Mouse (Mus musculus): ENCODE results near the gene Gpr143. TPM values are rescaled to one million over a fixed set of nuclear protein-coding genes. Genes with fewer than 3 reads are reported as not detected.

Gene Gpr143
- 0.18 TPM in 1 of 2 replicates, not detected in the other for polyA plus RNA-seq (2014; fragmentation: Nextera tagmentation; extraction: Ambion mirVana)

GRCm38 (mm10) chrX:152781720-152782403 is at the start of gene Gpr143:
TSS of gene Gpr143 (plus strand) at chrX:152781921.
- WGBS = 24% methylated on average over 26 of the region's 26 CpGs
- peak; percentile 42; the same call in 1 of the 2 replicates for ATAC-seq (ENCODE audit: low FRiP score)
- H3K4me2 ChIP-seq = peak within 1 kb of the TSS; percentile 42
- H3K27ac ChIP-seq (ENCODE audit: low read depth, low read length) = no peak within 1 kb of the TSS
- DNase-seq (ENCODE audit: low spot score, missing footprints) = peak; percentile 82
- no peaks in the 10 kb centered on the region for H3K36me3 ChIP-seq (ENCODE audit: control insufficient read depth, insufficient read depth, low read length)
- H3K4me1 ChIP-seq (ENCODE audit: control insufficient read depth, insufficient read depth, low read length) = no peaks in the 10 kb centered on the region
- H3K9me3 ChIP-seq (ENCODE audit: control insufficient read depth, low read length) = no peaks in the 10 kb centered on the region
- peak within 1 kb of the TSS; percentile 10; the same call in 1 of the 2 replicates for H3K4me3 ChIP-seq (ENCODE audit: low read depth, low read length)
- no peak within 1 kb of the TSS for H3K9ac ChIP-seq (ENCODE audit: low read length)
- peaks cover 9% of the 10 kb centered on the region for H3K27me3 ChIP-seq (ENCODE audit: control insufficient read depth, insufficient read depth, low read length)

GRCm38 (mm10) chrX:152735283-152735682 is 46.4 kb upstream of the Gpr143 start:
- Histone ChIP-seq H3K9ac (ENCODE audit: low read length) (no peak overlapping the region), H3K4me2 (no peak overlapping the region), H3K4me1 (ENCODE audit: control insufficient read depth, insufficient read depth, low read length) (no peaks in the 10 kb centered on the region), H3K27me3 (ENCODE audit: control insufficient read depth, insufficient read depth, low read length) (peaks cover 20% of the 10 kb centered on the region), H3K27ac (ENCODE audit: low read depth, low read length) (no peak overlapping the region), H3K9me3 (ENCODE audit: control insufficient read depth, low read length) (no peaks in the 10 kb centered on the region), H3K4me3 (ENCODE audit: low read depth, low read length) (no peak overlapping the region), H3K36me3 (ENCODE audit: control insufficient read depth, insufficient read depth, low read length) (no peaks in the 10 kb centered on the region)
- DNase-seq (ENCODE audit: low spot score, missing footprints) (no peak), ATAC-seq (ENCODE audit: low FRiP score) (no peak)

- no peak overlapping the region for H3K4me2 ChIP-seq
- H3K4me1 ChIP-seq (ENCODE audit: control insufficient read depth, insufficient read depth, low read length) = no peaks in the 10 kb centered on the region
- H3K9me3 ChIP-seq (ENCODE audit: control insufficient read depth, low read length) = no peaks in the 10 kb centered on the region
- 64% methylated on average over 2 of the region's 2 CpGs for WGBS
- H3K36me3 ChIP-seq (ENCODE audit: control insufficient read depth, insufficient read depth, low read length) = no peaks in the 10 kb centered on the region
- no peak overlapping the region for H3K9ac ChIP-seq (ENCODE audit: low read length)
- DNase-seq (ENCODE audit: low spot score, missing footprints) (no peak), ATAC-seq (ENCODE audit: low FRiP score) (no peak)
- no peak overlapping the region for H3K4me3 ChIP-seq (ENCODE audit: low read depth, low read length)
- H3K27me3 ChIP-seq (ENCODE audit: control insufficient read depth, insufficient read depth, low read length) = peaks cover 16% of the 10 kb centered on the region
- H3K27ac ChIP-seq (ENCODE audit: low read depth, low read length) = no peak overlapping the region
Measured at GRCm38 (mm10) chrX:152738191-152738590, 43.5 kb upstream of the Gpr143 start.

- H3K27me3 ChIP-seq (ENCODE audit: control insufficient read depth, insufficient read depth, low read length) = peaks cover 18% of the 10 kb centered on the region
- no peak overlapping the region for H3K9ac ChIP-seq (ENCODE audit: low read length)
- H3K4me2 ChIP-seq = no peak overlapping the region
- ATAC-seq (ENCODE audit: low FRiP score) = no peak
- WGBS = 70% methylated on average over 4 of the region's 4 CpGs
- H3K27ac ChIP-seq (ENCODE audit: low read depth, low read length) = no peak overlapping the region
- no peak overlapping the region for H3K4me3 ChIP-seq (ENCODE audit: low read depth, low read length)
- H3K36me3 ChIP-seq (ENCODE audit: control insufficient read depth, insufficient read depth, low read length) = no peaks in the 10 kb centered on the region
- DNase-seq (ENCODE audit: low spot score, missing footprints) = no peak
- H3K4me1 ChIP-seq (ENCODE audit: control insufficient read depth, insufficient read depth, low read length) = no peaks in the 10 kb centered on the region
- H3K9me3 ChIP-seq (ENCODE audit: control insufficient read depth, low read length) = no peaks in the 10 kb centered on the region
Measured at GRCm38 (mm10) chrX:152738759-152739368, 42.9 kb upstream of the Gpr143 start.

GRCm38 (mm10) chrX:152743642-152744041 is 38.1 kb upstream of the Gpr143 start:
- Histone ChIP-seq H3K4me2 (no peak overlapping the region), H3K4me3 (ENCODE audit: low read depth, low read length) (no peak overlapping the region), H3K9me3 (ENCODE audit: control insufficient read depth, low read length) (no peaks in the 10 kb centered on the region), H3K27ac (ENCODE audit: low read depth, low read length) (no peak overlapping the region), H3K36me3 (ENCODE audit: control insufficient read depth, insufficient read depth, low read length) (no peaks in the 10 kb centered on the region), H3K4me1 (ENCODE audit: control insufficient read depth, insufficient read depth, low read length) (no peaks in the 10 kb centered on the region), H3K9ac (ENCODE audit: low read length) (no peak overlapping the region), H3K27me3 (ENCODE audit: control insufficient read depth, insufficient read depth, low read length) (peaks cover 27% of the 10 kb centered on the region)
- ATAC-seq (ENCODE audit: low FRiP score) = no peak
- DNase-seq (ENCODE audit: low spot score, missing footprints) = no peak

GRCm38 (mm10) chrX:152745925-152746324 is 35.8 kb upstream of the Gpr143 start:
- Histone ChIP-seq H3K27me3 (ENCODE audit: control insufficient read depth, insufficient read depth, low read length) (peaks cover 13% of the 10 kb centered on the region), H3K9ac (ENCODE audit: low read length) (no peak overlapping the region), H3K9me3 (ENCODE audit: control insufficient read depth, low read length) (no peaks in the 10 kb centered on the region), H3K36me3 (ENCODE audit: control insufficient read depth, insufficient read depth, low read length) (no peaks in the 10 kb centered on the region), H3K4me2 (no peak overlapping the region), H3K27ac (ENCODE audit: low read depth, low read length) (no peak overlapping the region), H3K4me1 (ENCODE audit: control insufficient read depth, insufficient read depth, low read length) (no peaks in the 10 kb centered on the region), H3K4me3 (ENCODE audit: low read depth, low read length) (no peak overlapping the region)
- DNase-seq (ENCODE audit: low spot score, missing footprints) (no peak), ATAC-seq (ENCODE audit: low FRiP score) (no peak)
- 76% methylated on average over 2 of the region's 2 CpGs for WGBS

GRCm38 (mm10) chrX:152755819-152756218 is 25.9 kb upstream of the Gpr143 start:
- Histone ChIP-seq H3K4me3 (ENCODE audit: low read depth, low read length) (no peak overlapping the region), H3K4me1 (ENCODE audit: control insufficient read depth, insufficient read depth, low read length) (no peaks in the 10 kb centered on the region), H3K36me3 (ENCODE audit: control insufficient read depth, insufficient read depth, low read length) (no peaks in the 10 kb centered on the region), H3K9ac (ENCODE audit: low read length) (no peak overlapping the region), H3K27me3 (ENCODE audit: control insufficient read depth, insufficient read depth, low read length) (no peaks in the 10 kb centered on the region; the same call in 1 of the 2 replicates), H3K4me2 (no peak overlapping the region), H3K9me3 (ENCODE audit: control insufficient read depth, low read length) (no peaks in the 10 kb centered on the region), H3K27ac (ENCODE audit: low read depth, low read length) (no peak overlapping the region)
- DNase-seq (ENCODE audit: low spot score, missing footprints) (no peak), ATAC-seq (ENCODE audit: low FRiP score) (no peak)
- WGBS = 92% methylated on average over 1 of the region's 1 CpGs

GRCm38 (mm10) chrX:152756293-152756692 is 25.4 kb upstream of the Gpr143 start:
- Histone ChIP-seq H3K4me3 (ENCODE audit: low read depth, low read length) (no peak overlapping the region), H3K9me3 (ENCODE audit: control insufficient read depth, low read length) (no peaks in the 10 kb centered on the region), H3K9ac (ENCODE audit: low read length) (no peak overlapping the region), H3K4me2 (no peak overlapping the region), H3K27ac (ENCODE audit: low read depth, low read length) (no peak overlapping the region), H3K27me3 (ENCODE audit: control insufficient read depth, insufficient read depth, low read length) (no peaks in the 10 kb centered on the region; the same call in 1 of the 2 replicates), H3K36me3 (ENCODE audit: control insufficient read depth, insufficient read depth, low read length) (no peaks in the 10 kb centered on the region), H3K4me1 (ENCODE audit: control insufficient read depth, insufficient read depth, low read length) (no peaks in the 10 kb centered on the region)
- 92% methylated on average over 5 of the region's 5 CpGs for whole genome bisulfite sequencing
- no peak for ATAC-seq (ENCODE audit: low FRiP score)
- no peak for DNase-seq (ENCODE audit: low spot score, missing footprints)

- Histone ChIP-seq H3K4me2 (no peak overlapping the region), H3K4me3 (ENCODE audit: low read depth, low read length) (no peak overlapping the region), H3K27me3 (ENCODE audit: control insufficient read depth, insufficient read depth, low read length) (no peaks in the 10 kb centered on the region; the same call in 1 of the 2 replicates), H3K9ac (ENCODE audit: low read length) (no peak overlapping the region), H3K27ac (ENCODE audit: low read depth, low read length) (no peak overlapping the region), H3K4me1 (ENCODE audit: control insufficient read depth, insufficient read depth, low read length) (no peaks in the 10 kb centered on the region), H3K9me3 (ENCODE audit: control insufficient read depth, low read length) (no peaks in the 10 kb centered on the region), H3K36me3 (ENCODE audit: control insufficient read depth, insufficient read depth, low read length) (no peaks in the 10 kb centered on the region)
- DNase-seq (ENCODE audit: low spot score, missing footprints) (no peak), ATAC-seq (ENCODE audit: low FRiP score) (no peak)
- 50% methylated on average over 2 of the region's 2 CpGs for WGBS
Measured at GRCm38 (mm10) chrX:152762437-152762836, 19.3 kb upstream of the Gpr143 start.

Data from midbrain, embryonic 11.5 days (tissue).